Mouse (Mus musculus) liver, postnatal 0 days (tissue): ENCODE results near the gene Hist1h2ah. TPM values are rescaled to one million over a fixed set of nuclear protein-coding genes. Genes with fewer than 3 reads are reported as not detected.
A peak's percentile ranks its signal among the peaks of the same experiment; 100 is the strongest.

Experiments used
- ATAC-seq: fragments of 200-750 bp; cut with Nextera tagmentation; 2 replicates; pipeline ENCODE4 v1.8.0; 2017; ENCODE audit warnings: mild to moderate bottlenecking, moderate library complexity
- DNase-seq: peaks from one replicate; pipeline ENCODE4 v3.0.0-alpha.2; 2016
- H3K27ac ChIP-seq: fragments of 300-500 bp; sonication (generic); 2 replicates; pipeline ENCODE4 v1.5.1; 2014; ENCODE audit warnings: antibody characterized with exemption, moderate library complexity, mild to moderate bottlenecking, low read depth
- H3K27me3 ChIP-seq: fragments of 300-500 bp; sonication (generic); 2 replicates; pipeline ENCODE4 v1.6.1; 2014; ENCODE audit warnings: low read length, control low read depth, mixed read lengths; ENCODE audit not compliant: insufficient read depth
- H3K36me3 ChIP-seq: fragments of 300-500 bp; sonication (generic); replicated peaks from 2 replicates; pipeline ENCODE4 v1.6.1; 2014; ENCODE audit warnings: mild to moderate bottlenecking, control low read depth, low read length, moderate library complexity, mixed read lengths; ENCODE audit not compliant: insufficient read depth
- H3K4me1 ChIP-seq: fragments of 300-500 bp; sonication (generic); 2 replicates; pipeline ENCODE4 v1.6.1; 2014; ENCODE audit warnings: antibody characterized with exemption, mild to moderate bottlenecking, control low read depth; ENCODE audit not compliant: insufficient read depth
- H3K4me2 ChIP-seq: fragments of 300-500 bp; sonication (generic); 2 replicates; pipeline ENCODE4 v1.6.1; 2014; ENCODE audit warnings: low read depth, mild to moderate bottlenecking, low read length, moderate library complexity, mixed read lengths
- H3K4me3 ChIP-seq: fragments of 300-500 bp; sonication (generic); 2 replicates; pipeline ENCODE4 v1.5.1; 2014; ENCODE audit warnings: low read depth, low read length
- H3K9ac ChIP-seq: fragments of 300-500 bp; sonication (generic); replicated peaks from 2 replicates; pipeline ENCODE4 v1.6.1; 2014; ENCODE audit warnings: mild to moderate bottlenecking, moderate library complexity
- H3K9me3 ChIP-seq: fragments of 300-500 bp; sonication (generic); 2 replicates; pipeline ENCODE4 v1.6.1; 2016; ENCODE audit warnings: mild to moderate bottlenecking, control low read depth, low read length, mixed read lengths
- CTCF ChIP-seq: sonication (generic); IDR thresholded peaks from 2 replicates; pipeline ENCODE4 v1.5.1; 2016; ENCODE audit warnings: antibody characterized with exemption, low read depth
- EP300 ChIP-seq: IDR thresholded peaks from 2 replicates; pipeline ENCODE4 v1.6.1; 2016; ENCODE audit warnings: antibody characterized with exemption, low read depth, mild to moderate bottlenecking
- WGBS: fragments of 180-500 bp; shearing (Covaris S2); extraction: QIAGEN DNeasy Blood & Tissue Kit; methylation state at CpG from one replicate; pipeline ENCODE4 v1.1.7; 2014; ENCODE audit not compliant: insufficient replicate concordance; 5-methylcytosine and 5-hydroxymethylcytosine counted together
- polyA plus RNA-seq: library from polyadenylated mRNA; unstranded; fragments of >200 nt; fragmentation: Nextera tagmentation; extraction: Ambion mirVana; gene quantifications from 2 replicates; pipeline ENCODE4 v1.2.1, GENCODE M21; 2015

Gene Hist1h2ah
- polyA plus RNA-seq, 1 experiment from 2014 or later: 9.9 TPM

- ATAC-seq (peak; percentile 92), DNase-seq (peak; percentile 97)
- Histone ChIP-seq H3K27ac (peak overlapping the region; percentile 67), H3K36me3 (no peaks in the 10 kb centered on the region), H3K4me2 (peak overlapping the region; percentile 88), H3K9me3 (no peaks in the 10 kb centered on the region), H3K4me3 (peak overlapping the region; percentile 49), H3K9ac (peak overlapping the region; percentile 60), H3K27me3 (no peaks in the 10 kb centered on the region), H3K4me1 (peaks cover 14% of the 10 kb centered on the region)
- under 1% methylated on average over 52 of the region's 52 CpGs for WGBS
- TF ChIP-seq CTCF (peak; percentile 91), EP300 (no peak)
Observed at GRCm38 (mm10) chr13:22050591-22051522, 15.5 kb upstream of the Hist1h2ah start.

- no peak for TF ChIP-seq EP300
- no peak for TF ChIP-seq CTCF
- Histone ChIP-seq H3K4me1 (peaks cover 7% of the 10 kb centered on the region), H3K4me2 (peak overlapping the region; percentile 88), H3K9me3 (no peaks in the 10 kb centered on the region), H3K27me3 (no peaks in the 10 kb centered on the region), H3K4me3 (peak overlapping the region; percentile 49), H3K9ac (peak overlapping the region; percentile 43), H3K27ac (peak overlapping the region; percentile 46), H3K36me3 (no peaks in the 10 kb centered on the region)
- under 1% methylated on average over 14 of the region's 14 CpGs for WGBS
- ATAC-seq (no peak), DNase-seq (peak; percentile 57)
Observed at GRCm38 (mm10) chr13:22049737-22050440, 14.5 kb upstream of the Hist1h2ah start.

GRCm38 (mm10) chr13:22049041-22049440, 13.7 kb upstream of the Hist1h2ah start:
- H3K4me2 ChIP-seq: no peak overlapping the region

GRCm38 (mm10) chr13:22045311-22045710, 9.9 kb upstream of the Hist1h2ah start:
- H3K4me2 ChIP-seq: peak overlapping the region; percentile 72; the same call in 1 of the 2 replicates
- WGBS: 32% methylated on average over 2 of the region's 2 CpGs
- peak; percentile 13 for DNase-seq
- H3K4me3 ChIP-seq: no peak overlapping the region; the same call in 1 of the 2 replicates
- no peaks in the 10 kb centered on the region for H3K9me3 ChIP-seq
- TF ChIP-seq CTCF (no peak), EP300 (no peak)
- H3K27ac ChIP-seq: 0 out of 2 replicates have a peak overlapping the region, but pooled peaks have one; percentile 12
- H3K36me3 ChIP-seq: no peaks in the 10 kb centered on the region
- peak overlapping the region; percentile 35 for H3K9ac ChIP-seq
- ATAC-seq: no peak
- H3K27me3 ChIP-seq: no peaks in the 10 kb centered on the region
- H3K4me1 ChIP-seq: peaks cover 12% of the 10 kb centered on the region

More at GRCm38 (mm10) chr13:22049041-22049440, 13.7 kb upstream of the Hist1h2ah start:
- no peak overlapping the region for H3K4me3 ChIP-seq
- DNase-seq: no peak
- H3K9me3 ChIP-seq: no peaks in the 10 kb centered on the region
- H3K9ac ChIP-seq: no peak overlapping the region
- ATAC-seq: no peak
- no peak for TF ChIP-seq EP300
- TF ChIP-seq CTCF: no peak
- no peak overlapping the region for H3K27ac ChIP-seq
- WGBS: 83% methylated on average over 2 of the region's 2 CpGs
- H3K4me1 ChIP-seq: peaks cover 7% of the 10 kb centered on the region
- no peaks in the 10 kb centered on the region for H3K27me3 ChIP-seq
- no peaks in the 10 kb centered on the region for H3K36me3 ChIP-seq

GRCm38 (mm10) chr13:22044432-22045155, 9.2 kb upstream of the Hist1h2ah start:
- H3K4me1 ChIP-seq: peaks cover 11% of the 10 kb centered on the region
- no peaks in the 10 kb centered on the region for H3K27me3 ChIP-seq
- TF ChIP-seq EP300 (no peak), CTCF (no peak)
- H3K36me3 ChIP-seq: no peaks in the 10 kb centered on the region
- H3K9me3 ChIP-seq: no peaks in the 10 kb centered on the region
- peak overlapping the region; percentile 72 for H3K4me2 ChIP-seq
- ATAC-seq: no peak
- H3K4me3 ChIP-seq: peak overlapping the region; percentile 54
- peak overlapping the region; percentile 71; the same call in 1 of the 2 replicates for H3K9ac ChIP-seq
- 91% methylated on average over 6 of the region's 6 CpGs for WGBS
- no peak for DNase-seq
- H3K27ac ChIP-seq: no peak overlapping the region; the same call in 1 of the 2 replicates
